Mouse (Mus musculus) bone marrow, adult 2 months (tissue): ENCODE data around the gene Rpl26. TPM values are rescaled to one million over a fixed set of nuclear protein-coding genes. Genes with fewer than 3 reads are reported as not detected.

ENCODE experiments used
- H3K27ac ChIP-seq: fragments of 200-500 bp; 2 replicates; pipeline ENCODE4 v1.5.1; 2012; ENCODE audit warnings: low read depth, mild to moderate bottlenecking, control low read depth, inconsistent platforms, low read length; ENCODE audit not compliant: control insufficient read depth, poor library complexity, insufficient read depth
- H3K4me1 ChIP-seq: fragments of 200-500 bp; 2 replicates; pipeline ENCODE4 v1.6.1; 2011; ENCODE audit warnings: low read length; ENCODE audit not compliant: control insufficient read depth, insufficient read depth
- H3K4me3 ChIP-seq: fragments of 200-500 bp; replicated peaks from 2 replicates; pipeline ENCODE3; 2011; ENCODE audit warnings: mild to moderate bottlenecking, low read depth, low read length, control low read depth; ENCODE audit not compliant: control insufficient read depth
- CTCF ChIP-seq: fragments of 200-500 bp; IDR thresholded peaks from 2 replicates; pipeline ENCODE4 v1.5.1; 2011; ENCODE audit warnings: low read length, control low read depth; ENCODE audit not compliant: control insufficient read depth, insufficient read depth
- POLR2A ChIP-seq: fragments of 200-500 bp; IDR thresholded peaks from 2 replicates; pipeline ENCODE4 v1.6.1; 2011; ENCODE audit warnings: low read depth, mild to moderate bottlenecking, control low read depth, low read length, borderline replicate concordance; ENCODE audit not compliant: control insufficient read depth
- WGBS: fragments of 180-500 bp; shearing (Covaris S2); methylation state at CpG from one replicate; pipeline ENCODE4 v1.1.7; 2018; 5-methylcytosine and 5-hydroxymethylcytosine counted together
- polyA plus RNA-seq: library from polyadenylated mRNA; stranded (reverse); fragments of >200 nt; gene quantifications from 2 replicates; pipeline ENCODE4 v1.2.4, GENCODE M21; 2011; ENCODE audit warnings: low replicate concordance; ENCODE audit not compliant: missing spikeins, insufficient read depth, insufficient read length

Rpl26 gene
- polyA plus RNA-seq, 1 experiment, result 3,389 TPM

- TF ChIP-seq POLR2A, result no peak
- TF ChIP-seq CTCF, result no peak
- 75% methylated on average over 5 of the region's 5 CpGs for WGBS
- H3K4me3 ChIP-seq, result peak overlapping the region; percentile 9
- H3K4me1 ChIP-seq, result peaks cover 4% of the 10 kb centered on the region
- H3K27ac ChIP-seq, result no peak overlapping the region
Observed at GRCm38 (mm10) chr11:68955473-68955872, 54.1 kb downstream of the Rpl26 start.

GRCm38 (mm10) chr11:68956107-68956506 lies 54.7 kb downstream of the Rpl26 start:
- Histone ChIP-seq H3K27ac (no peak overlapping the region), H3K4me1 (peaks cover 4% of the 10 kb centered on the region), H3K4me3 (no peak overlapping the region)
- 78% methylated on average over 3 of the region's 3 CpGs for WGBS
- TF ChIP-seq CTCF (no peak), POLR2A (no peak)

Other genes starting within 250 kb of the Rpl26 start
- 22.6 and 26.7 TPM in 2 replicates for gene Myh10, start 210.0 kb upstream of the Rpl26 start, polyA plus RNA-seq
- 21.2 and 25.6 TPM in 2 replicates for gene Ndel1, start 29.7 kb upstream of the Rpl26 start, polyA plus RNA-seq
- 1.4 TPM in 1 of 2 replicates, not detected in the other for gene Rnf222, start 13.0 kb upstream of the Rpl26 start, polyA plus RNA-seq
- not detected in 2 replicates for gene Odf4, start 25.5 kb downstream of the Rpl26 start, polyA plus RNA-seq
- gene Arhgef15, start 55.9 kb downstream of the Rpl26 start, polyA plus RNA-seq, result 1.9 and 4.5 TPM in 2 replicates
- 1.6 and 2.9 TPM in 2 replicates for gene Slc25a35, start 66.5 kb downstream of the Rpl26 start, polyA plus RNA-seq
- gene Rangrf, start 73.6 kb downstream of the Rpl26 start, polyA plus RNA-seq, result 18.3 and 38.3 TPM in 2 replicates
- 26.1 and 34.4 TPM in 2 replicates for gene Pfas, start 106.9 kb downstream of the Rpl26 start, polyA plus RNA-seq
- 19.0 and 38.1 TPM in 2 replicates for gene Ctc1, start 114.3 kb downstream of the Rpl26 start, polyA plus RNA-seq
- gene Aurkb, start 144.1 kb downstream of the Rpl26 start, polyA plus RNA-seq, result 53.2 and 100 TPM in 2 replicates
- 16.4 and 18.4 TPM in 2 replicates for gene Borcs6, start 158.1 kb downstream of the Rpl26 start, polyA plus RNA-seq
- 16.3 and 31.0 TPM in 2 replicates for gene Tmem107, start 169.2 kb downstream of the Rpl26 start, polyA plus RNA-seq
- gene Vamp2, start 186.9 kb downstream of the Rpl26 start, polyA plus RNA-seq, result 50.5 and 55.9 TPM in 2 replicates
- gene Per1, start 193.6 kb downstream of the Rpl26 start, polyA plus RNA-seq, result 28.8 and 46.2 TPM in 2 replicates
- 1.1 TPM in 1 of 2 replicates, not detected in the other for gene Hes7, start 218.8 kb downstream of the Rpl26 start, polyA plus RNA-seq
- not detected in 2 replicates for gene 9130213A22Rik, start 221.0 kb downstream of the Rpl26 start, polyA plus RNA-seq
- 0.82 TPM in 1 of 2 replicates, not detected in the other for gene Aloxe3, start 224.3 kb downstream of the Rpl26 start, polyA plus RNA-seq